Mouse (Mus musculus) kidney, postnatal 0 days (tissue): ENCODE data around the gene Rora. TPM values are rescaled to one million over a fixed set of nuclear protein-coding genes. Genes with fewer than 3 reads are reported as not detected.
A peak's percentile ranks its signal among the peaks of the same experiment; 100 is the strongest.

Experiments
- ATAC-seq: fragments of 200-750 bp; cut with Nextera tagmentation; replicated peaks from 2 replicates; pipeline ENCODE4 v1.8.0; 2017; ENCODE audit warnings: low read depth, moderate number of reproducible peaks, moderate TSS enrichment, moderate library complexity; ENCODE audit not compliant: low FRiP score
- DNase-seq: peaks from one replicate; pipeline ENCODE4 v3.0.0-alpha.2; 2016; ENCODE audit warnings: low spot score
- H3K27ac ChIP-seq: fragments of 300-500 bp; sonication (generic); 2 replicates; pipeline ENCODE4 v1.5.1; 2014; ENCODE audit warnings: mild to moderate bottlenecking
- H3K27me3 ChIP-seq: fragments of 300-500 bp; sonication (generic); 2 replicates; pipeline ENCODE4 v1.6.1; 2014; ENCODE audit warnings: low read length, mixed read lengths; ENCODE audit not compliant: insufficient read depth
- H3K36me3 ChIP-seq: fragments of 300-500 bp; sonication (generic); 2 replicates; pipeline ENCODE4 v1.6.1; 2014; ENCODE audit warnings: low read length, mixed read lengths; ENCODE audit not compliant: insufficient read depth
- H3K4me1 ChIP-seq: fragments of 300-500 bp; sonication (generic); replicated peaks from 2 replicates; pipeline ENCODE4 v1.6.1; 2014; ENCODE audit warnings: antibody characterized with exemption, low read length, mixed read lengths; ENCODE audit not compliant: insufficient read depth
- H3K4me2 ChIP-seq: fragments of 300-500 bp; sonication (generic); 2 replicates; pipeline ENCODE4 v1.6.1; 2014; ENCODE audit warnings: mild to moderate bottlenecking, low read length, moderate library complexity, mixed read lengths
- H3K4me3 ChIP-seq: fragments of 300-500 bp; sonication (generic); replicated peaks from 2 replicates; pipeline ENCODE4 v1.5.1; 2014; ENCODE audit warnings: low read depth, low read length
- H3K9ac ChIP-seq: fragments of 300-500 bp; sonication (generic); 2 replicates; pipeline ENCODE4 v1.6.1; 2014; ENCODE audit warnings: low read depth, low read length
- H3K9me3 ChIP-seq: fragments of 300-500 bp; sonication (generic); replicated peaks from 2 replicates; pipeline ENCODE4 v1.6.1; 2016; ENCODE audit warnings: low read length, inconsistent platforms, mixed read lengths
- CTCF ChIP-seq: IDR thresholded peaks from 2 replicates; pipeline ENCODE4 v1.5.1; 2016; ENCODE audit warnings: antibody characterized with exemption, low read depth, mild to moderate bottlenecking, moderate library complexity
- WGBS: fragments of 180-500 bp; shearing (Covaris S2); extraction: QIAGEN DNeasy Blood & Tissue Kit; methylation state at CpG from one replicate; pipeline ENCODE4 v1.1.7; 2014; 5-methylcytosine and 5-hydroxymethylcytosine counted together
- polyA plus RNA-seq: library from polyadenylated mRNA; unstranded; fragments of >200 nt; fragmentation: Nextera tagmentation; extraction: Ambion mirVana; gene quantifications from 2 replicates; pipeline ENCODE4 v1.2.1, GENCODE M21; 2015

The Rora gene
- polyA plus RNA-seq, 1 experiment from 2014 or later: 9.8 TPM

DNA sequence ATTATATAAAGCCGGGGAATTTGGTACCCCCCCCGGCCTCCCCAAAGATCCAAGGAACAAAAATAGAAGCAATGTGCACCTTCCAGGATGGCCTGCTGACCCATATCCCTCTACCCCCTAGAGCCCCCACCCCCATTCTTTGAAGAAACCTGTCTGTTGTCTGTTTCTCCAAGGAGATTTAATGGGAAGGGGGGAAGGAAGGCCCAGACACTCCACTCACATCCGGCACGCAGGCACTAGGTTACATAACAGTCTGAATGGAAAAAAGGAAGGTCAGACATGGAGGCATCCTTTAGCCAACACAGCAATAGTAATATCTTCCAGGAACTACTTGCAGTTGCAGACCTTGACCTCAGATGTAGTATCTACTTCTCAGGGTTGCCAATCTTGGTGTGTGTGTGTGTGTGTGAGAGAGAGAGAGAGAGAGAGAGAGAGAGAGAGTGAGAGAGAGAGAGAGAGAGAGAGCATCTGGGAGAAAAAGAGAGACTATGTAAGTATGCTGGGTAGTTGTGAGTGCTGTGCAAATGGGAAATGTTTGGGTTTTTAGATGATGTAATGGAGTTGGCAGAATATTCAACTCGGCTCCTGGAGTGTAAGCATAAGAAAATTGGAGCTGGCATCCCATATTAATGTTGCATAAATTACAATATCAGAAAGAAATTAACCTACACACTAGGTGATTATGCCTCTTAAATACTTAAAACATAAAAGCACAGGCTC, 2.6 kb downstream of the Rora start:
- Histone ChIP-seq H3K27ac (no peak overlapping the region), H3K27me3 (no peaks in the 10 kb centered on the region), H3K4me2 (peak overlapping the region; percentile 95; the same call in 1 of the 2 replicates), H3K4me1 (0 out of 2 replicates have a peak, but pooled peaks cover 3% of the 10 kb centered on the region), H3K9ac (no peak overlapping the region), H3K9me3 (no peaks in the 10 kb centered on the region), H3K36me3 (no peaks in the 10 kb centered on the region), H3K4me3 (no peak overlapping the region; the same call in 1 of the 2 replicates)
- peak; percentile 21 for DNase-seq
- ATAC-seq: no peak
- no peak for TF ChIP-seq CTCF
- WGBS: 37% methylated on average over 5 of the region's 5 CpGs

DNA sequence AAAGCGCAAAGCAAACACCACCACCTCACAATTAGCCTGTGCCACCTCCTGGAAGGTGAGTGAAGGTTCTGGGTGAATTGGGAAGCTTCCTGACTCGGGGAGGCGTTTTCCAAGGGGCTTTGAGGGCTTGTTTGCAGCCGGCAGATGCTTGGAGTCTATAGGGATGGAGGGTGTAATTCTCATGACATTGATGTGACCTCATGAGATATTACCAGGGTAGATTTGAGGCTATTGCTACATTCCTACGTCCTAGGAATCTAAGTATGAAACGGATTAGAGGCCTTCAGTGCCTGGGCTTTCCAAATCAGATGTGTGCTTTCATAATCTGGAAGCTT, 3.2 kb downstream of the Rora start:
- H3K27ac ChIP-seq: no peak overlapping the region
- ATAC-seq (no peak), DNase-seq (no peak)
- H3K36me3 ChIP-seq: no peaks in the 10 kb centered on the region
- TF ChIP-seq CTCF: no peak
- H3K4me2 ChIP-seq: no peak overlapping the region
- no peak overlapping the region for H3K9ac ChIP-seq
- H3K9me3 ChIP-seq: no peaks in the 10 kb centered on the region
- 0 out of 2 replicates have a peak, but pooled peaks cover 3% of the 10 kb centered on the region for H3K4me1 ChIP-seq
- no peak overlapping the region for H3K4me3 ChIP-seq
- WGBS: 53% methylated on average over 6 of the region's 6 CpGs
- H3K27me3 ChIP-seq: no peaks in the 10 kb centered on the region

DNA sequence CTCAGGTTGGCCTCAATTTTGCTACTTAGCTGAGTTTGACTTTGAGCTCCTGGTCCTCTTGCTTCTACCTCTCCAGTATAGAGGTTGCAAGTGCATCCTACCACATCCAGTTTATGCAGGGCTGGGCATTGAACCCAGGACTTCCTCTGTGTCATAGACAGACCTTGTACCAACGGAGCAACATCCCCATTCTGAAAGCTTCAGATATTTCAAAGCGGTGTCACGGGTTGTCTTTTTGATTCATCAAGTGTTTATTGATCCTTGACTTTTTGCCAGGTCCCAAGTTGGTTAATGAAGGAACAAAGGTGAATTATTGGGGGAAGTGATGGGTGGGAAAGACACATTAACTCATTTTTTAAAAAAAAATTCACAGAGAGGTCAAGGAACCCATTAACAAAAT, 17.1 kb downstream of the Rora start:
- no peak overlapping the region for H3K4me2 ChIP-seq
- H3K4me1 ChIP-seq: peaks cover 6% of the 10 kb centered on the region; the same call in 1 of the 2 replicates
- TF ChIP-seq CTCF: no peak
- H3K4me3 ChIP-seq: no peak overlapping the region
- ATAC-seq (no peak), DNase-seq (no peak)
- H3K9ac ChIP-seq: no peak overlapping the region
- no peak overlapping the region for H3K27ac ChIP-seq
- H3K27me3 ChIP-seq: no peaks in the 10 kb centered on the region
- no peaks in the 10 kb centered on the region for H3K36me3 ChIP-seq
- H3K9me3 ChIP-seq: no peaks in the 10 kb centered on the region
- WGBS: 87% methylated on average over 3 of the region's 3 CpGs

DNA sequence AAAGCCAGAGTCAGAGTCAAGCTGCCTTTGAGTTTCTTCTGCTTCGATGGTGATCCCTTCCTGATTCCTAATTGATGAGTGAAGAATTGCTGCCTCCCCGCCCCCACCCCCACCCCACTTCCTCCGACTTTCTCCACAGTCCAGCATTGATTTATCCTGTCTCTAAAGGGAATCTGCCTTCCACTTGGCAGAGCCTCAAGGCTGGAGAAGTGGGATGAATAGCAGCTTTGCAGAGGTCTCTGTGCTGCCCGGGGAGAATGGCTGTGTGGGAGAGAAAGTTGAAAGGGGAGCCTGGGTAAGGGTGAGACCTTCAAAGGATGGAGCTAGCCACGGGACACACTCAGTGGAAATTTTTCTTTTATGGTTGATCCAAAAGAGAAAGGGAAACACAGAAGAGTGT, 18.9 kb downstream of the Rora start:
- ATAC-seq: no peak

DNA sequence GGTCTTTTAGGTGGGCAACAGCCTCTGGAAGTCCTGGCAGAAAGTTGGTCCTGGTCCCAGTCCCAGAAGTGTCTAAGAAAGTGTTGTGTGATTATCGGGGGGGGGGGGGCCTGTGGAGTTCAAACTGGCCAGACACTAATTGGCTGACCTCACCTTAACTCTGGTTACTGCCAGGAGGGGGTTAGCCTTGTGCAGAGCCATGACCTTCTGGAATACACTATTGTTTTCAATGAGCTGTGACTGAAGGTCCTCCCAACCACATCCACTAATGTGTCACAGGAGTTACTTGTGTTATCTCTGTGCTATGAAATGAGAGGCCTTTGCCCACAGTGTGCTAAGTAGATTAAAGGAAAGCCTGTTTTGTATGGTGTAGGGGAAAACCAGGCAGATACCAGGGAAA, 19.6 kb downstream of the Rora start:
- no peak for DNase-seq
- no peaks in the 10 kb centered on the region for H3K36me3 ChIP-seq
- H3K4me2 ChIP-seq: no peak overlapping the region
- ATAC-seq: no peak
- H3K9ac ChIP-seq: no peak overlapping the region
- no peaks in the 10 kb centered on the region for H3K9me3 ChIP-seq
- H3K27me3 ChIP-seq: no peaks in the 10 kb centered on the region
- H3K27ac ChIP-seq: no peak overlapping the region
- H3K4me1 ChIP-seq: peaks cover 6% of the 10 kb centered on the region; the same call in 1 of the 2 replicates
- H3K4me3 ChIP-seq: no peak overlapping the region
- WGBS: 29% methylated on average over 1 of the region's 1 CpGs
- no peak for TF ChIP-seq CTCF

More for the DNA sequence above, 18.9 kb downstream of the Rora start:
- Histone ChIP-seq H3K27me3 (no peaks in the 10 kb centered on the region), H3K4me3 (no peak overlapping the region), H3K4me1 (peaks cover 6% of the 10 kb centered on the region; the same call in 1 of the 2 replicates), H3K27ac (no peak overlapping the region), H3K9me3 (no peaks in the 10 kb centered on the region), H3K4me2 (no peak overlapping the region), H3K36me3 (no peaks in the 10 kb centered on the region), H3K9ac (no peak overlapping the region)
- 27% methylated on average over 5 of the region's 5 CpGs for WGBS
- DNase-seq: peak; percentile 24
- no peak for TF ChIP-seq CTCF

DNA sequence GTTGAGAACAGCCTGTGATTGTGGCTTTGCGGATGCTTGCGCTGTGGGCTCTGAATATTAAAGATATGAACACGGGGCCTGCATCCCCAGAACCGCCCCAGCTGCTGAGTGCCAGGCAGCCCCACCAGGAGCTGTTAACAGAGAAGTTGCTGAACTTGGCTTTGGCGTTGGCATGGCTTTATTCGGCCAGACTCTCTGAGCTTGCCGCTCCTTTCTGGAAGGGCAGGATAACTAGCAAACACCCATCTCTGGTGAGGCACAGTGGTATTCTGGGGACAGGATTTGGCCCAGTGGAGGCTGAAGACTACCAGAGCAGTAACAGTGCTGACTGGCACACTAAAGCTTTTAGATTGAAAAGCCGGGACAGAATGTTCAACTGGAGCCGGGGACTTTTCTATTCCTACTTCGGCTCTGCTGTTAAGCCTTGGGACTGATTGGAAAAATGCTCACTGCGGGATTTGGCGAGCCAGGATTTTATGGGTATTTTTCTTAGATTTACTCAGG, 26.3 kb downstream of the Rora start:
- no peak for TF ChIP-seq CTCF
- Histone ChIP-seq H3K9ac (no peak overlapping the region), H3K4me2 (no peak overlapping the region), H3K4me1 (no peaks in the 10 kb centered on the region), H3K9me3 (no peaks in the 10 kb centered on the region), H3K4me3 (no peak overlapping the region), H3K36me3 (no peaks in the 10 kb centered on the region), H3K27ac (no peak overlapping the region), H3K27me3 (no peaks in the 10 kb centered on the region)
- DNase-seq: no peak
- no peak for ATAC-seq
- WGBS: 86% methylated on average over 12 of the region's 12 CpGs
